Mouse (Mus musculus): ENCODE results near the gene Opcml.

Gene Opcml

GRCm38 (mm10) chr9:28563066-28563683, 772.6 kb downstream of the Opcml start:
- no peak for DNase-seq

- DNase-seq = no peak
These were observed 778.5 kb downstream of the Opcml start for GRCm38 (mm10) chr9:28569041-28569522.

GRCm38 (mm10) chr9:28569776-28570175, 779.2 kb downstream of the Opcml start:
- no peak for DNase-seq

- DNase-seq = no peak
These were observed 781.1 kb downstream of the Opcml start for GRCm38 (mm10) chr9:28571682-28572081.

- no peak for DNase-seq
These were observed 781.7 kb downstream of the Opcml start for GRCm38 (mm10) chr9:28572136-28572774.

- DNase-seq = no peak
These were observed 788.2 kb downstream of the Opcml start for GRCm38 (mm10) chr9:28578730-28579129.

GRCm38 (mm10) chr9:28587253-28587652, 796.7 kb downstream of the Opcml start:
- no peak for DNase-seq

- no peak for DNase-seq
These were observed 797.3 kb downstream of the Opcml start for GRCm38 (mm10) chr9:28587857-28588388.

GRCm38 (mm10) chr9:28588488-28588887, 797.9 kb downstream of the Opcml start:
- no peak for DNase-seq

GRCm38 (mm10) chr9:28592208-28592607, 801.6 kb downstream of the Opcml start:
- no peak for DNase-seq

- no peak for DNase-seq
These were observed 804.5 kb downstream of the Opcml start for GRCm38 (mm10) chr9:28595062-28595461.

GRCm38 (mm10) chr9:28605561-28605960, 815.0 kb downstream of the Opcml start:
- no peak for DNase-seq

- peak; percentile 5 for DNase-seq
These were observed 823.4 kb downstream of the Opcml start for GRCm38 (mm10) chr9:28613683-28614620.

GRCm38 (mm10) chr9:28615447-28615846, 824.9 kb downstream of the Opcml start:
- no peak for DNase-seq

- DNase-seq = no peak
These were observed 827.1 kb downstream of the Opcml start for GRCm38 (mm10) chr9:28617666-28618065.

GRCm38 (mm10) chr9:28618186-28618892, 827.8 kb downstream of the Opcml start:
- DNase-seq = no peak

- no peak for DNase-seq
These were observed 831.4 kb downstream of the Opcml start for GRCm38 (mm10) chr9:28621939-28622338.

- DNase-seq = no peak
These were observed 834.3 kb downstream of the Opcml start for GRCm38 (mm10) chr9:28624870-28625269.

GRCm38 (mm10) chr9:28642766-28643165, 852.2 kb downstream of the Opcml start:
- no peak for DNase-seq

GRCm38 (mm10) chr9:28644063-28644462, 853.5 kb downstream of the Opcml start:
- no peak for DNase-seq

- no peak for DNase-seq
These were observed 859.5 kb downstream of the Opcml start for GRCm38 (mm10) chr9:28650089-28650488.

GRCm38 (mm10) chr9:28659996-28660395, 869.4 kb downstream of the Opcml start:
- DNase-seq = no peak

- no peak for DNase-seq
These were observed 872.3 kb downstream of the Opcml start for GRCm38 (mm10) chr9:28662882-28663281.

Data from right cerebral cortex, postnatal 4 days (tissue).